In the genomic region with DNA sequence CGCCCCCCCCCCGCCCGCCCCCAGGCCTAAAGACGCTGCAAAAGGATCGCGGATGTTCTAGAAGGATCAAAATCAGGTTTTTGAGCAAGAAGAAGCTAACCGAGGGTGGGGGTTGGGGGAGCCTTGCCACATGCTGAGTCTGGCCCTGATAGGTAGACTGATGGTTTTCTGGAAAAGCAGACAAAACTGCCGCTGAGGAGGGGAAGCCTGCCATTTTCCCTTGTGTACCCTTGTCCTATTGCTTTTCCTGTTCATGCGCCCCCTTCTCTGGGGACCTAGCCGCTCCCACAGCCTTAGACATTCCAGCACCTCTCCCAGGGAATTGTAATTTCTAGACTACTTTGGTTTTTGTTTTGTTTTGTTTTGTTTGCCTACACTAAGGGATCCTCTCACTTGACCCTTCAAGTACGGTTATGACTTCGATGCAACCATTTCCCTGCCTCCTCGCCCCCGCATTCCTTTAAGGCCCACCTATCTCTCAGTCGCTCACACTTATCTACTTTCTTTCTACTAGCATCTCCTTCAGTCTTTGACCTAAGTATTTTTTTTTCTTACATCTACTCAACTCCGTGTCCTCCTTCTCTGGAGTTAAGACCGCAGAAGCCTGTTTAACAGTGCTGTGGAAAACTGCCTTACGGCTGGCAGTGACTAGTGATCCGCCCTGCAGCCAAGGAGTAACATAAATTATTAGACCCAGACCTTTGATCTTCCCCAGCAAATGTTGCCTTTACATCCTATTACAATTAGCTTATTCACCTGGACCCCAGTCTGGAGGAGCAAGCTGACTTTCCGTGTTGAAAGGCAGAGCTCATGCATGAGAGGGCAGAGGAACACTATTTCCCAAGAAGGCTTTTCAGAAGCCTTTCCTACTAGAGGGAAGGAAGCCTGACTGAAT, we compare ENCODE assay signal across 8 mouse cellular contexts. TPM values are rescaled to one million over a fixed set of nuclear protein-coding genes. Genes with fewer than 3 reads are reported as not detected.
A peak's percentile ranks its signal among the peaks of the same experiment; 100 is the strongest.
DNase-seq lines count a peak whose midpoint lies in the region; ATAC-seq and TF ChIP-seq lines count a peak whose summit lies in the region.

No protein-coding gene starts in this region.

- TF ChIP-seq POLR2A in thymus, adult 2 months (IDR thresholded peaks at IDR 0.05; ENCODE audit: control insufficient read depth, extremely low read depth, insufficient read depth, low read length, poor library complexity): no peak

- no peak for ATAC-seq in hindbrain, embryonic 12.5 days (ENCODE audit: low FRiP score)
- ATAC-seq in liver, embryonic 14.5 days (ENCODE audit: insufficient read depth): no peak

- WGBS in thymus, adult 2 months: 53% methylated on average over 20 of the region's 20 CpGs
- WGBS in hindbrain, embryonic 12.5 days: 39% methylated on average over 20 of the region's 20 CpGs
- 39% methylated on average over 20 of the region's 20 CpGs for WGBS in liver, embryonic 14.5 days (ENCODE audit: insufficient replicate concordance)

- no peaks in the 10 kb centered on the region for H3K27me3 ChIP-seq in thymus, adult 2 months (ENCODE audit: control insufficient read depth, insufficient read depth, low read length)
- H3K27me3 ChIP-seq in hindbrain, embryonic 12.5 days: no peaks in the 10 kb centered on the region
- H3K27me3 ChIP-seq in liver, embryonic 14.5 days (ENCODE audit: control insufficient read depth, insufficient read depth, low read length): no peaks in the 10 kb centered on the region

- peak; percentile 49 to 77 for DNase-seq in adrenal gland, adult (ENCODE audit: inconsistent age in 2 of 2, low spot score in 1 of 2)
- DNase-seq in adrenal gland, adult 18-20 months (ENCODE audit: low spot score in 2 of 2): no peak
- no peak for DNase-seq in thymus, adult 2 months
- DNase-seq in thymus, postnatal 0 days (ENCODE audit: low spot score): no peak
- DNase-seq in liver, embryonic 14.5 days (ENCODE audit: low read depth in 3 of 3, low spot score in 3 of 3): no peak
- DNase-seq in thymus, postnatal 14 days: peak; percentile 73
- DNase-seq in right cerebral cortex, postnatal 10 days (ENCODE audit: low spot score in 2 of 2): no peak

- H3K4me3 ChIP-seq in thymus, adult 2 months (ENCODE audit: control insufficient read depth, insufficient read depth, low read length): peak overlapping the region; percentile 74
- H3K4me3 ChIP-seq in hindbrain, embryonic 12.5 days: peak overlapping the region; percentile 58
- peak overlapping the region; percentile 50 to 63 for H3K4me3 ChIP-seq in liver, embryonic 14.5 days (ENCODE audit: insufficient read depth in 1 of 2, low read depth in 2 of 2, low read length in 2 of 2)

- no peak for TF ChIP-seq EP300 in liver, embryonic 14.5 days (IDR thresholded peaks at IDR 0.05; ENCODE audit: low read depth)

- no peaks in the 10 kb centered on the region for H3K36me3 ChIP-seq in thymus, adult 2 months (ENCODE audit: control insufficient read depth, insufficient read depth, low read length)
- H3K36me3 ChIP-seq in hindbrain, embryonic 12.5 days: no peaks in the 10 kb centered on the region
- H3K36me3 ChIP-seq in liver, embryonic 14.5 days (replicated peaks; ENCODE audit: control insufficient read depth, insufficient read depth, low read depth): no peaks in the 10 kb centered on the region

- TF ChIP-seq CTCF in thymus, adult 2 months (IDR thresholded peaks at IDR 0.05; ENCODE audit: borderline replicate concordance, control insufficient read depth, extremely low read depth, insufficient read depth, low read length, poor library complexity): no peak
- no peak for TF ChIP-seq CTCF in liver, embryonic 14.5 days (IDR thresholded peaks at IDR 0.05; ENCODE audit: low read depth)

- H3K9ac ChIP-seq in hindbrain, embryonic 12.5 days: peak overlapping the region; percentile 63
- H3K9ac ChIP-seq in liver, embryonic 14.5 days (replicated peaks): peak overlapping the region; percentile 50

- peak overlapping the region; percentile 90 for H3K4me2 ChIP-seq in hindbrain, embryonic 12.5 days (replicated peaks)
- peak overlapping the region; percentile 87 for H3K4me2 ChIP-seq in liver, embryonic 14.5 days (ENCODE audit: low read depth)

- H3K9me3 ChIP-seq in hindbrain, embryonic 12.5 days (replicated peaks): no peaks in the 10 kb centered on the region
- no peaks in the 10 kb centered on the region for H3K9me3 ChIP-seq in liver, embryonic 14.5 days (ENCODE audit: control insufficient read depth, low read length)

- H3K4me1 ChIP-seq in thymus, adult 2 months (replicated peaks; ENCODE audit: control insufficient read depth, insufficient read depth, low read length): peaks cover 13% of the 10 kb centered on the region
- H3K4me1 ChIP-seq in hindbrain, embryonic 12.5 days: peaks cover 7% of the 10 kb centered on the region
- peaks cover 4 to 8% of the 10 kb centered on the region in 2 experiments; a peak in 2 of 4 replicates for H3K4me1 ChIP-seq in liver, embryonic 14.5 days (replicated peaks; ENCODE audit: control insufficient read depth in 2 of 2, insufficient read depth in 2 of 2, low read length in 1 of 2)

- H3K27ac ChIP-seq in thymus, adult 2 months (ENCODE audit: control insufficient read depth, insufficient read depth, low read length): peak overlapping the region; percentile 93
- H3K27ac ChIP-seq in hindbrain, embryonic 12.5 days: no peak overlapping the region
- H3K27ac ChIP-seq in liver, embryonic 14.5 days: no peak overlapping the region

RNA-seq across cellular contexts. Expression of a gene that starts 0.8 kb away (rescaled TPM):
- 1 to 10 TPM in 1 of 2 experiments, not detected in 1; 1.5 TPM for total RNA-seq in adrenal gland, adult 18-20 months (2021)
- 1.2 and 1.5 TPM in 2 replicates for polyA plus RNA-seq in thymus, adult 2 months (2012; rRNA removed)
- 2.5 and 3.8 TPM in 2 replicates for polyA plus RNA-seq in thymus, postnatal 0 days (2015; fragmentation: Nextera tagmentation; extraction: Ambion mirVana)
- 0.52 and 0.56 TPM in 2 replicates for polyA plus RNA-seq in hindbrain, embryonic 12.5 days (2016; fragmentation: Nextera tagmentation; extraction: Ambion mirVana)
- 0.43 and 0.77 TPM in 2 replicates for polyA plus RNA-seq in liver, embryonic 14.5 days (2012; rRNA removed)
- 1.1 and 1.2 TPM in 2 replicates for polyA plus RNA-seq in liver, embryonic 14.5 days (2014; fragmentation: Nextera tagmentation; extraction: Ambion mirVana)

RNA-seq across cellular contexts. Expression of a gene that starts 0.8 kb away (rescaled TPM):
- total RNA-seq in adrenal gland, adult 18-20 months (2021): 100 to 1,000 TPM; 616 to 644 TPM
- 374 and 442 TPM in 2 replicates for polyA plus RNA-seq in thymus, adult 2 months (2012; rRNA removed)
- polyA plus RNA-seq in thymus, postnatal 0 days (2015; fragmentation: Nextera tagmentation; extraction: Ambion mirVana): 329 and 344 TPM in 2 replicates
- polyA plus RNA-seq in hindbrain, embryonic 12.5 days (2016; fragmentation: Nextera tagmentation; extraction: Ambion mirVana): 121 and 133 TPM in 2 replicates
- 39.6 and 49.9 TPM in 2 replicates for polyA plus RNA-seq in liver, embryonic 14.5 days (2012; rRNA removed)
- 51.9 and 57.5 TPM in 2 replicates for polyA plus RNA-seq in liver, embryonic 14.5 days (2014; fragmentation: Nextera tagmentation; extraction: Ambion mirVana)

RNA-seq across cellular contexts. Expression of a gene that starts 45.1 kb away (rescaled TPM):
- not detected for total RNA-seq in adrenal gland, adult 18-20 months (2021)
- 0.22 and 0.30 TPM in 2 replicates for polyA plus RNA-seq in thymus, adult 2 months (2012; rRNA removed)
- polyA plus RNA-seq in thymus, postnatal 0 days (2015; fragmentation: Nextera tagmentation; extraction: Ambion mirVana): 0.14 and 0.16 TPM in 2 replicates
- 0.17 and 0.36 TPM in 2 replicates for polyA plus RNA-seq in hindbrain, embryonic 12.5 days (2016; fragmentation: Nextera tagmentation; extraction: Ambion mirVana)
- 0.01 TPM in 1 of 2 replicates, not detected in the other for polyA plus RNA-seq in liver, embryonic 14.5 days (2012; rRNA removed)
- not detected in 2 replicates for polyA plus RNA-seq in liver, embryonic 14.5 days (2014; fragmentation: Nextera tagmentation; extraction: Ambion mirVana)

Comparison
In these comparisons a context has a peak if more than half of its experiments do, and no peak if none do; other contexts are left out.
1. DNase-seq: peak in adrenal gland, adult (2 of 2) and thymus, postnatal 14 days (single experiment); none in adrenal gland, adult 18-20 months (0 of 2), thymus, adult 2 months (single experiment), thymus, postnatal 0 days (single experiment), liver, embryonic 14.5 days (0 of 3) and right cerebral cortex, postnatal 10 days (0 of 2).
2. Peak in every context shown above with its lines, with median percentiles within 50 percentile points of each other: H3K4me3 ChIP-seq.